Mouse (Mus musculus): ENCODE measurements around the gene Slc7a12.

The Slc7a12 gene

GRCm38 (mm10) chr3:14480397-14480796, at the start of gene Slc7a12:
Gene Slc7a12 (plus strand): TSS chr3:14480697.
- DNase-seq (ENCODE audit: extremely low spot score), result no peak

GRCm38 (mm10) chr3:14432381-14432780, 48.1 kb upstream of the Slc7a12 start:
- no peak for DNase-seq (ENCODE audit: extremely low spot score)

- no peak for DNase-seq (ENCODE audit: extremely low spot score)
Observed at GRCm38 (mm10) chr3:14446015-14446414, 34.5 kb upstream of the Slc7a12 start.

GRCm38 (mm10) chr3:14446691-14447090, 33.8 kb upstream of the Slc7a12 start:
- DNase-seq (ENCODE audit: extremely low spot score), result no peak
